Mouse (Mus musculus): ENCODE results near the gene Laptm4a.
"Not testable (repeated sequence)": the region's sequence is repeated elsewhere in the genome, so short reads cannot be mapped to it uniquely, and the experiment has no call there.

The Laptm4a gene

DNA sequence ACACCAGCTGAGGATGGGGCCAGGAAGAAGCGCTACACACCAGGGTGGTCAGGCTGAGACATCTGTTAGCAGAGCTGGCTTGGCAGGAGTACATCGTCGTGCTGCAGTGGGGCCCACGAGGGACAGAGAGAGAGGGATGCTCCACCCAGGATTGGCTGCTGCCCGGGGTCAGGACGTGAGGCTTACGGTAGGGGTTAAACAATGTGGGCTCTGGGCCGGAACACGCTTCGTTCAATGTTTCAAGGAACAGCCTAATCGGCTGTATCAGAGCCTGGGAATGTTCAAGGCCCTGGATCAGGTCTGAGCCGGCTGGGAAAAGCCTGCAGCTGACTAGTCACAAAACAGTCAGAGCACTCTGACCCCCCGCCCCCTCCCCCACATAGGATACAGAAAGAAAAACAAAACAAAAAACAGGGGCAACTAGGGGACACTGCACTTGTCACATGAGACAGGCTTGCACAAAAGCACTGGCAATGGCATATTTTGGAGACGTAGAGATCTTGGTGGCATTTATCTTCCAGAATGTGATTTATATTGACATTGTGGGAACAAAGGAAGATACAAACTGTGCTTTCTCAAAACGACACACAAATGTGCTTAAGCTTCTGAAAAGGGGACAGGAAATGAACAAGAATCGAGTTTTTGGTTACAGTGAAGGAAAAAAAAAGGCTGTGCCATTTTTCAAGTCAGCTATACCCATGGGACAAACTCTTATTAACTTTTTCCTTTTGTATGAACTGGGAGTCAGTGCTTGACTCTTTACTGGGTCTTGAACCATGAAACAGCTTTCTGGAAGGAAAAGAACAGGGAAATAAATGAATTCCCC lies 8.4 kb upstream of the Laptm4a start:
- DNase-seq = peak; percentile 97

DNA sequence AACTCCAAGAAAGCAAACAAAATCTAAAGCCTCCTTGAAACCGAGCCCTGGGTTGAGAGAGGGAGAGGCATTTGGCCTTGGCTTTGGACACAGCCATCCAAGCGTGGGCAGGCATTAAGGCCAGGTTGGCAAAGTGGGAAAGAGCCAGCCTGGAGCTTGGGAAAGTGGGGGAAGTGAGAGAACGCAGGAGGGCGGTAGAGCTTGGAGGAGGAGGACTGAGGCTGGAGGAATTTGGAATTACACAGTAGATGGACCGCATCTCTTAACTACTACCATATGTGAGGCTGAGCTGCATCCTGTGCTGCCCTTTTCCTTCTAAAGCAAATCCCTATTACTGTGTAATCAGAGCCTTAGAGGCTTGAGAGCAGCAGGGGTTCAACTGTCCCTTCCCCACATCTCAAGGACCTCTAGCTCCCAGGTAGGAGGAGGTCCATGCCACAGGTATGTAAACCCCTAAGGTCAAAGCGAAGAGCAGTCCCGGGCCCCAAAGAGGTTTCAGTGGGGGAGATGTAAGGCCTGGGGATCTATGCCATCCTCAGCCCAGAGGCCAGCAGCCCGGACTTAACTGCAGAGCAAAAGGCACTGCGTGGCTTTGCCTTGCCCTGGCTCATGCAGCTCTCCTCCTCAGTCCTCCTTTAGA lies 7.6 kb upstream of the Laptm4a start:
- peak; percentile 90 for DNase-seq

DNA sequence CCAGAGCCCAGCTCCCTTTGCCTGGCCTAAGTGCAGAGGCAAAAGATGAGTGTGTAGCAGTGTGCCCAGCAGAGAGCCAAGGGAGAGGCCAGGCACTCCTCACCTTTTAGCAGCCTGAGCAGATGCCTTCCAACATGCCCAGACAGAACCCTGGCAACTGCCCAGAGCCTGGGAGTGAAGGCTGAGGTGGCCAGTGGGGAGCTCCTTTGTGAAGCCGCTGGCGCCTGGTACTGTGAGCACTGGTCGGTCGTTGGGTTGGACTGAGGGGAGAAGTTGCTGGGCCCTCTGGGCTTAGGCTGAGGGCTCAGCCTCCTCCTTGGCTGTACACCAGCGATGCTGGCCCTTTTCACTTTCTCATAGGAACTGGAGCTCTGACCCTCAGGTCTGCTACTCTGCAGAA lies 5.1 kb upstream of the Laptm4a start:
- DNase-seq = peak; percentile 96

DNA sequence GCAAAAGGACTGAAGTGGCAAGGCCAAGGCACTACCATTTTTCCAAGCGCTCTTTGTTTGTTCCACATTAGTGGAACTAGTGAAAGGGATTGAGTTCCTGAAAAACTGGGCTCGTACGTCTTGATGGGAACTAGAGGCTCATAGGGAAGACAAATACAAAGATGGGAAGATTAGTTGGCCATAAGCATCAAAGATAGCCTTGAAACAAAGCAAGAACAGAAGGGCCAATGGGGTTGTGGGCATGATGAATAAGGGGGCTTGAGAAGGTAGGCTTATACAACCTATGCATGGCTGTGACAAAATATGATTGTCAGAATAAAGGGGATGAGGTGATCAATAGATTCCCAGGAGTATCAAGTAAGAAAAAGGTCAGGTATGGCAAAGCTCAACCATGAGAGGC lies 2.2 kb upstream of the Laptm4a start:
- peak; percentile 63 for DNase-seq

DNA sequence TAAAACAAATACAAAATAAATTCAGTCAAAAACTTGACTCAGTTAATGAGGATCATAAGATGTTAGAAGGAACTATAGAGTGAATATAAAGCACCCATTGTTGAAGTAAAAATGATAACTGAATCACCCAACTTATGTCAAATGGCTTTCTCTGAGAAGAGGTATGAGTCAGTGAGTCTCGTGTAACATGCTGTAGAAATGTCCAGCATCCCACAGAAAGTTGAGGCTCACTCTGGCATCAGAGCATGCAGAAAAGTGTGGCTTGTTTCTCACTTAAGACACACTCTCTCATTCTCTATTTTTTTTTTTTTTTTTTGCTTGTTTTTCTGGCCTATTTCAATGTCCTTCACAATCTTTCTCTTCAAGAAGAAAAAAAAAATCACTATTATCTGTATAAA lies 469 bp upstream of the Laptm4a start:
- DNase-seq = no peak

DNA sequence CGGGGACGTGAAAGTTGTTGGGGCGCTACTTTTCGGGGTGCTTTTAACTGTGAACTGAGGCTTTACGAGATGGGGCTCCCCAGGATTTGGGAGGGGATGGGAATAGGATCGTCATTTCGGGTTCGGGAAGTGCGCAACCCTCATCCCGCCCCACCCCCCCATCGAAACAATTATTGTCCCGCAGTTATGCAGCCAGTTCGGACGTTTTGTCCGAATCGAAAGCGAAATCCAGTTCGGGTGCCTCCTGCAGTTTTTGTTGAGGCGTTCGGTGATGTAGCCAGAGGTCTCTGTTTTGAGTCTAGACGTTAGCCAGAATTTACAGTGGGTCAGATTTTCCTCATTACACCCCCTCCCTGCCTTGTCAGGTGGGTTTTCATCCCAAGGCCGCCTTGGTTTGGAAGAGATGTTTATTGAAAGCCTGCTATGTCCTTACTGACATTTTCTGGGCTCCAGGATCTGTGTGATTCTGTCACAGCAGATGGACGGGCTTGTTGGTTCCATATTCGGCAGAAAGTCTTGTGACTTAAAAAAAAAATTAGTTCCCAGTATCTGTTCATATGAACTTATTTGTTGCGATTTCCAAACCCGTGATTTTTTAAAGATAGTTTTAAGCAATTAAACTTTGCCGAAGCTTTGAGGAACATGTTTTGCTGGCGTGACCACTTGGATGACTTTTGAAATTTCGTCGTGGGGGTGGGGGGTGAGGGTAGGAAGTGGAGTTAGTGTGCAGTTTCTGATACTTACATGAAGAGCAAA lies 1.1 kb downstream of the Laptm4a start:
- DNase-seq = no peak

DNA sequence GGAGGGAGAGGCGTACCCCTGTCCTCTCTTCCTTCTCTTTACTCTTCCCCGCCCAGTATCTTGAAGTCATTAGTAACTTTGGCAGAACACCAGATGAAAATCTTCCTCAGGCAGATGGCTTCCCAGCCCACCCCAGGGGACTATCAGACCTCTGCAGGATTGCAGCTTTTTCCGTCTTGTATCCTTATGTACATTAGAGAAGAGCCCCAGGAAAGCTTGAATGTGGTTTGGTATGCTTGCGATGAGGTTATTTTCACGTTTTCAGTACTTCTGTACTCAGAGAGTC lies 1.6 kb downstream of the Laptm4a start:
- peak; percentile 94 for DNase-seq

DNA sequence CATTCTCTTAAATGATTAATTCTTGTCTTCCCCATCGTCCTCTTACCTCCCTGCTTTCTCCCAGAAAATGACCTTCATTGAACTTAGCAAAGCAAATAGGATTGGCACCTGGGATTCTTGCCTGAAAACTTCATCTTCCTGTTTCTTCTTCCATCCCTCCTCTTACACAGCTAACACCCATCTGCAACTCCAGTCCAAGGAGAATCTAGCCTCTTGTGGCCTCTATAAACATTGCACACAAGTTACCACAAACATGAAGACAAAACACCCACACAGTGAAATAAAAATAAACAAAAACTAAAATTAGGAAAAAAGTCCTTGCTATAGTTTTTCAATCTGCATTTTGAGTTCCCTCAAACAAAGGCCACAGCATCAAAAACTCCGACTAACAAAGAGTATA lies 2.1 kb downstream of the Laptm4a start:
- DNase-seq = peak; percentile 11

DNA sequence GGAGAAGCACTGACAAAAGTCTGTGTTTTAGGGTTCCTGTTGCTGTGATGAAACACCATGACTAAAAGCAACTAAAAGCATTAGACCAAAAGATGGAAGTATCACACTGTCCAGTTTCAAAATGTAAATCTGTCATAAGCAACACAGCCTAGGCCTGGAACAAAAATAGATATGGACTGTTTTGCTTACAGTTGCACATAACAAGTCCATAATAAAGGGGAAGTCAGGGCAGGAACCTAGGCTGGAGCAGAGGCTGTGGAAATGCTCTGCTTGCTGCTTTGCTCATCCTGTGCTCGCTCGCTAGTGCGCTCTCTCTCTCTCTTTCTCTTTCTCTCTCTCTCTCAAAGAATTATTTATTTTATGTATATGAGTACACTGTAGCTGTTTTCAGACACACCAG lies 6.2 kb downstream of the Laptm4a start:
- DNase-seq = peak; percentile 90

DNA sequence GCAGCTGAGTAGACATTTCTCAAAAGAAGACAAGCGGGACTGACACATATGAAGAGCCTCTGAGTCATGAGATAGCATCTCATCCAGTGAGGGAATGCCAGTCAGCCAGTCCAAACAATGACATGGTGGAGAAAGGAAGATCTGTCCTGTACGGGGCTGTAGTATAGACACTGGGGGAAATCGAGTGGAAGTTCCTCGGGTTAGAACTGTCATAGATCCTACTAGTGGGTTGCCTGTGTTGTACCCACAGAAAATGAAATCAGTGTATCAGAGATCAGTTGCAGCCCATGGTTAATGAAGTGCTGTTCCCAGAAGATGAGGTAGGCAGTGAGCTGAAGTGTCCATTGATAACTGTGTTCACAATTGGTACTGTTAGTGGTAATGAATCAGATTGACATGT lies 7.3 kb downstream of the Laptm4a start:
- DNase-seq = peak; percentile 83

DNA sequence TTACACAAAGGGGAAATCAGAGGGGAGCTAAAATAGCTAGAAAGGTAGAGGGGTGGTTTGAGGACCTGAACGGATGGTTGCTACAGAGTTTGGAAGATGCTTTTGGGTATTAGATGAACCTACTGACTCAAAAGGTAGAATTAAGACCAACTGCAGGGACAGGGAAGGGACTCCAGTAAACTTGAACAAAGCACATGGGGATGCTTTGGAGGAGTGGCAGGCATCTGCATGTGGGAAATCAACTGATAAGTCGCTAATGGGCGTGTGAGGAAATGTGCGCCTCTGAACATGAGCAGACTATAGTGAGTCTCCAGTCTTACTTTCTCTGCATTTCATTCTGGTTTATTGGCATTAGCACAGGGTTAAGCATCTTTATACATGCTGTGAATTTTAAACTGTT lies 9.6 kb downstream of the Laptm4a start:
- DNase-seq = peak; percentile 74

DNA sequence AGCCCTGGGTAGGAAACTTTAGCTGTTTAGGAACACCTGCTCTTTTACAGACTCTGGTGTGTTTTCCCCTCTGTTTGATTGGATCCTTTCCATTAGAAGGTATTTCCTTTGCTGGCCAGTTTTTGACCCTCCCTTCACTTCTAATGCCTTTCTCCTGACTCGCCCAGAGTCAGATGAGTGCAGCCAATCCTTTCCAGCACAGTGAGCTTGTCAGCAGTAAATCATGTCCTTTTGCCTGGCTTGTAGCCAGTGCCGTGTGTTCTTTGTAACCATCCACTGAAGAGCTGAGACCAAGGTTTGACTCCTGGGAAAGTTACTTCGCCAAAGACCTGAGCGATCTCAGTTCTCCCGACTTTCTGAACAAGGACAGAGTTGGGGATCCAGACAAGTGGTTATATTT lies 13.9 kb downstream of the Laptm4a start:
- peak; percentile 93 for DNase-seq

DNA sequence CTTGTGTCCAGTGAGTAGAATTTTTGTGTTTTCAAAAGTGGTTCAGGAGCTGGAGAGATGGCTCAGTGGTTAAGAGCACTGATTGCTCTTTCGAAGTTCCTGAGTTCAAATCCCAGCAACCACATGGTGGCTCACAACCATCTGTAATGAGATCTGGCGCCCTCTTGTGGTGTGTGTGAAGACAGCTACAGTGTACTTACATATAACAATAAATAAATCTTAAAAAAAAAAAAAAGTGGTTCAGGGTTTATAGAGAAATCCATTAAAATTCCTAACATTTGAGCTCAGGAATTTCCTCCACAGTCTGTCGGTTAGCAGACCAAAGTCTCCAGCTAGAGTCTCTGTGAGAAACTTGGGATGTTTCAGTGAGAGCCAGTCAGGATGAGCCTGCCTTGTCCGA lies 14.7 kb downstream of the Laptm4a start:
- DNase-seq = not testable (repeated sequence)

DNA sequence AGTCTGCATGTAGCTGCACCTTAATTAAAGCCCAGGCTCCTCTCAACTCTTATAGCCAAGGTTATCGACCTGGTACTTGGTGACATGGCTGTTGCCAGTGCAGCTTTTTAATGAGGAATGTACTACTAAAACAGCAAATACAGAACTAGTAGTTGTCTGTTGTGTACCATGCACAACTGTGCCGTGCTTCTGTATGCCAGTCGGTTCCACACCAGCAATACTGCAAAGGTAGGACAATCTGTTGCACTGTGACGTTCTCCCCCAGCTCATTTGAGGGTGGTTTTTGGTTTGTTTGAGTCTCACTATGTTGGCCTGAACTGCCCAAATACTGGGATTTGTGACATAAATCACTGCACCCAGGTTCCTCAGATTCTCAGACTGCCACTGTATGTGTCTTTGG lies 18.0 kb downstream of the Laptm4a start:
- DNase-seq = no peak

DNA sequence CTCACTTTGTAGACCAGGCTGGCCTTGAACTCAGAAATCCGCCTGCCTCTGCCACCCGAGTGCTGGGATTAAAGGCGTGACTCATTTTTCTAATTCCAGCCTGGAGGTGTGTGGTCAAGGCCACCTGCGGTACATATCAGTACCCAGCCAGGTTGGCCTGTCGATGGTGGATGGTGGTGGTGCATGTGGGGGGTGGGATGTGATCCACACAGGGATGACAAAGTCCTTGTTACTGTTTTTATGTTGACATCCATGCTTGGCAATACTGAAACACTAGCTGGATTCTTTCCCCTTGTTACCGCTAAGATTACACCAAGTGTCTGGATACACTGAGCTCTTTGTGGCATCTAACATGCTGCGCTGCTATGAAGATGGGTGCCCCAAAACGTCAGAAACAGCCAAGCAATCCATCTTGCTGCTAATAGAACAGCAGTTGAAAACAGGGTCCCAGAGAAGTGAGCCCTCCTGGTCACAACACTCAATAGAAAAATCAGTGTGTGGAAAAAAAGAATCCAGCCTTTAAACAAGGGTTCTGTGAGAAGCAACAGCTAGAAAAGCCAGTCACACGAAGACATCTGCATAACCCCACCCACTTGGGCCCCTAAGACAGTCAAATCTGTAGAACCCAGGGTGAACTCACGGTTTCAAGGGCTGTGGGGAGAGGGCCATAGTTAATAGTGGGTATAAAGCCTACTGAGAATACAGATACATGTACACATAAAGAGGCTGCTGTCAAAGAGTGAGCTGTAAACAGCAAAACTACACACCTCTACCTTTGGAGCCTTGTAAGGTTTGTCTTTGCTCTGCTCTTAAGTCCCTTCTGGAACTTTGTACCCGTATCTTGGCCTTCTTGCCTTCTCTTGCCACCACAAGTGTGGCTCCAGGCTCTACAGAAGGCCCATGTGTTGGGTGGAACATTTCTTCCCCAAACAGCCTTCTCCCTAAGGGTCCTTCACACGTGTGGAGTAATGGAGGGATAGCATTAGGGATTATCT lies 18.8 kb downstream of the Laptm4a start:
- no peak for DNase-seq

DNA sequence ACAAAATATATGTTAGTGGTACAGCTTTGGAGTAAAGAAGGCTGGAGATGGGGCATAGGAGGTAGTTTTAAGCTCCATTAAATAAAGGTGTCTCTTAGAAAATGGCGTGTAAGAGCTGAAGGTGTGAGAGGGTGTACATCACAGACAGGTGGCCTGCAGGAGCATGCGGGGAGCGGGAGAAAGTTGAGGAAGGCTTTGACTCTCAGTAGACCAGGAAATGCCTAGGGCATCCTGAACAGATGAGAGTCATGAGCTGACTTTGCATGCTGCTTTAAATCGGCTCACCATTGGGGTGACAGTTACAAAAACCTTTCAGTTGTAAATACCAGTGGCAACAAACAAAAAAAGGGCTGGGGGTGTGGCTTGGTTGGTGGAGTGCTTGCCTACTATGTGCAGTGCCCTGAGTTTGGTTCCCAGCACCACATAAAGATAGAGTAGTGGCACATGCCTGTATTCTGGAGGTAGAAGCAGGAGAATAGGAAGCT lies 19.7 kb downstream of the Laptm4a start:
- DNase-seq = no peak

DNA sequence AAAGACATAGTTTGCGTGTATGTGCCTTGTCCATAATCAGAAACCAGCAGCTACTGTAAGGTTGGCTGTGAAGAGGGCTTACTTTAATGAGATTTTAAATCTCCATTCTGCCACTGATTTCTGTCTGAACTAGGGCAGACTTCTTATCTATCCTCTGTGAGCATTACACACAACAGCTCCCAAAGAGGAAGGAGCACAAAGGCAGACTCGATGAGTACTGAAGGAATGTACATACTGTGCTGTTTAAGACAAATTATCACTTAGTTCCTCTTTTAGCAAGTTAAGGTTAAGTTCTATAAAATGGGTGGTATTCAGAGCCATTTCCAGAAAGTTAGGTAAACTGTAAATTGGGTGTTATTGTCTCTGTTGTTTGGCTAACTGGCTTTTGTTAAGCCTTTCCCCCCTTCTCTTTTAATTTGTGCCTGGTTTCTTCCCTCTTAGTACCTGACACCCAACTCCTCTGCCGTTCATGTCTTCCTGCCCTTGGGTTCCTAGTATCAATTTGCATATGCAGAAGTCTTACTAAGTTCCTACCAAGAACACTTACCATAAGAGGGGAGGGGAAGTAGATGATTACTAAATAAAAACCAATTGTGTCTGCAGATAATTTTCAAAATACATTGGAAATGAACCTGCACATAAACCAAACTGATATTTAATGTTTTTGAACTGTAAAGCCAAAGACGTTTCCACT lies 20.4 kb downstream of the Laptm4a start:
- DNase-seq = no peak

DNA sequence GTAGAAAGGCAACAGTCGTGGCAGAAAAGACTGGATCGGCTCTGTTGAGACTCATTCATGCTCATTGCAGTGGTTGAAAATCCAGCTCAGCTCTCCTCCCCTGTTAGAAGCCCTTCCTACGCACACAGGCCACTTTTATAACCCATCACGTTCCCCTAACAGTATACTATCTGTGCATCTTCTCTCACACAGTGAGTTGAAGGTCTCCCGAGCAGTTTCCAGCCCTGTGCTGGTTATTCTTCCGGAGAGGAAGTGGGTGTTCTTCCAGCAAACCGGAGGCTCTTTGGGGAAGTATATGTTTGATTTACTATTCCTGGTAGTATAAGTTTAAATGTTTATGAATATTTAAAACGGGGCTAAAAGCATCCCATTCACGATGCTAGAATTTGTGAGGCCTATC lies 25.7 kb downstream of the Laptm4a start:
- no peak for DNase-seq

DNA sequence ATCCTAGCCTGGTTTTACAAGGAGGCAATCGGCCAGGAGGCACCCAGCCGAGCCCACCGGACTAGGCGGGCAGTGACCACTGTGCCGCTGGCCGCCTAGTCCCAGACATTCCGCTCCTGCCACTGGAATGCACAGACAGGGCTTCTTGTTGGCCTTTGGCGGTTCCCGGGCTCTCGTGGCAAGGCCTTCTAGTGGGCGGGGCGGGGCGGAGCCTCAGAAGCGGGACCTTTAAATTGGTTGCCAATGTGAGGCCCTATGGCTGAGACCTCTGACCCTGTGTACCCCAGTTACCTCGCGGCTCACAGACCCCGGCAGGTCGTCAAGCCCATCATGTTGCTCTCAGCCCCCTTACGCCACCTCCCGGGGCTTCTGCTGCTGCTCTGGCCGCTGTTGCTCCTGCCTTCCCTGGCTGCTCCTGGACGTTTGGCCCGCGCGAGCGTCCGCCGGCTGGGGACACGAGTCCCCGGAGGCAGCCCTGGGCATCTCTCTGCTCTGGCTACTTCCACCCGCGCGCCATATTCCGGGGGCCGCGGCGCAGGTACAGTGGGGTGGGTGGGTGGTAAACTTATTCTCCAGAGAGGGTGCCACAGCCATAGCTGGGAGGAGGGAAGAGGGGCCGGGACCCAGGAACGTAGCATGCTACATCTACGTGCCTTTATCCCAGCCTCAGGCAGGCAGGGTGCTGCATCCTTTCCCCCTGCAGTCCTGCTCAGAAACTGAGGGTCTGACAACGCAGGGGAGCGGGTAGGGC lies 26.4 kb downstream of the Laptm4a start, which contains the start of gene Matn3:
TSS of gene Matn3 (plus strand) at position 216 of the 751 bp plus-strand sequence.
- peak; percentile 97 for DNase-seq

DNA sequence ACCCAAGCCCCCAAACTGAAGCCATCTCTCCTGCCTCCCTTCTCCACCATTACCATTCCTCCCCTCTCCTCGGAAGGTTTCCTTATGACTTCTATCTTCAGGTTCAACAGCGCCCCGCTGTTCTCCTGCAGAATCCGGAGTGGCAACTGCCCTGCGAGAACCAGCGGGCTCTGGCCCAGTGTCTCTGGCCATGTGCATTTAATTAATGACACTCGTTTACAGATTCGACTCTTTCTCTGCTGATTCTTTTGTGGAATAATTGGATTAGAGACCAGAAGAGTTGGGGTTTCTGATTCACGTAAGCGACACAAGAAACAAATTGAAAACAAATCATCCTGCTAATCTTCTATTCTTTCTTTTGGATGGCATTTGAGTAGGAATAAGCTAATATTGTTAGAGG lies 31.7 kb downstream of the Laptm4a start:
- DNase-seq = peak; percentile 27

DNA sequence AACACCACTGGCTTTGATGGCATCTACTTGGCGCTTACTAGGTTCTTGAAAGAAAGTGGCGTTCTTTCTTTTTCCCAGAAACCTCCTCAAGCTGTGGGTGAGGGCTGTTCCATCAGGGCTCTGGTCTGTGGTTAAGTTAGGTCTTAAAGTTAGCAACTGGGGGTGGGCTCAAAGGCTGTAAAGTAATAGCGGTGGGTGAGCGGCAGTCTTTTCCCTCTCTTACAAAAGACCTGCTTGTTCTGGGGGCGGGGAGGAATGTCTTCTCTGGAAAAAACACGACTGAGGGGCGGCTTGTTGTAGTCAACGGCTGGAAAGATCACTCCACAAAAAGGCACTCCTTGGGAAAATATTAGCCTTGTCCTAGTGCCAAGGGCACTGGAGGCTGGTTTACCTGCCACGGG lies 32.7 kb downstream of the Laptm4a start:
- peak; percentile 76 for DNase-seq

Data from heart, adult 11 months (tissue).